Mouse (Mus musculus) ES-E14 (cell line): ENCODE data around the gene Hist2h2bb. TPM values are rescaled to one million over a fixed set of nuclear protein-coding genes. Genes with fewer than 3 reads are reported as not detected.

Source experiments
- DNase-seq: peaks from one replicate; pipeline ENCODE4 v3.0.0-alpha.2; 2013; ENCODE audit warnings: low read depth, low spot score
- H3K27ac ChIP-seq: 2 replicates; pipeline ENCODE4 v1.5.1; 2012; ENCODE audit warnings: low read depth, mild to moderate bottlenecking, low read length, moderate library complexity, mixed read lengths; ENCODE audit not compliant: poor library complexity, insufficient read depth, severe bottlenecking
- H3K36me3 ChIP-seq: 2 replicates; pipeline ENCODE4 v1.6.1; 2012; ENCODE audit warnings: mild to moderate bottlenecking, low read length, moderate library complexity, mixed read lengths; ENCODE audit not compliant: control insufficient read depth, poor library complexity, insufficient read depth, severe bottlenecking
- H3K4me1 ChIP-seq, 2 experiments: fragments of 150-350 bp in 1 of 2; sonication (generic) in 1 of 2; 2 replicates each; pipeline ENCODE4 v1.6.1; 2012; ENCODE audit warnings: low read length in 2 of 2, mild to moderate bottlenecking in 1 of 2, mixed read lengths in 1 of 2; ENCODE audit not compliant: control insufficient read depth in 2 of 2, insufficient read depth in 2 of 2, poor library complexity in 1 of 2
- H3K4me3 ChIP-seq, 2 experiments: fragments of 150-350 bp in 1 of 2; sonication (generic) in 1 of 2; 2 replicates each; pipeline ENCODE4 v1.5.1; 2012; ENCODE audit warnings: low read length in 2 of 2, low read depth in 1 of 2, mild to moderate bottlenecking in 1 of 2, mixed read lengths in 1 of 2; ENCODE audit not compliant: insufficient read depth in 1 of 2, poor library complexity in 1 of 2, severe bottlenecking in 1 of 2
- H3K9ac ChIP-seq: 2 replicates; pipeline ENCODE4 v1.6.1; 2012; ENCODE audit warnings: low read depth, mild to moderate bottlenecking, low read length, mixed read lengths; ENCODE audit not compliant: poor library complexity, insufficient read depth, severe bottlenecking
- H3K9me3 ChIP-seq: fragments of 150-350 bp; sonication (generic); 2 replicates; pipeline ENCODE4 v1.6.1; 2012; ENCODE audit warnings: low read depth, mild to moderate bottlenecking, low read length; ENCODE audit not compliant: control insufficient read depth, insufficient read depth
- CHD2 ChIP-seq: IDR thresholded peaks from 2 replicates; pipeline ENCODE4 v1.6.1; 2014; ENCODE audit warnings: mild to moderate bottlenecking, low read depth, low read length, inconsistent platforms
- HCFC1 ChIP-seq: IDR thresholded peaks from 2 replicates; pipeline ENCODE4 v1.6.1; 2012; ENCODE audit warnings: low read length, inconsistent platforms, borderline replicate concordance; ENCODE audit not compliant: insufficient read depth
- MAFK ChIP-seq: IDR thresholded peaks from 2 replicates; pipeline ENCODE4 v1.6.1; 2014; ENCODE audit warnings: mild to moderate bottlenecking, low read depth, low read length, inconsistent platforms; ENCODE audit not compliant: insufficient read depth
- ZC3H11A ChIP-seq: IDR thresholded peaks from 2 replicates; pipeline ENCODE4 v1.6.1; 2012; ENCODE audit warnings: low read depth, mild to moderate bottlenecking, inconsistent platforms, low read length, borderline replicate concordance
- ZNF384 ChIP-seq: IDR thresholded peaks from 2 replicates; pipeline ENCODE4 v1.6.1; 2012; ENCODE audit warnings: low read depth, low read length, inconsistent platforms
- in situ Hi-C, 2 experiments: fragments of 600-800 bp; cut with MboI; formaldehyde crosslinking; loops; one replicate each; pipeline ENCODE4 v1.15.1; 2025; ENCODE audit warnings: low sequenced_read_pairs in 2 of 2, inconsistent platforms in 1 of 2; ENCODE audit not compliant: unreplicated experiment in 2 of 2
- total RNA-seq: library from RNA; depleted of rRNA; stranded (reverse); fragments of 300-350 nt; gene quantifications from 2 replicates; pipeline ENCODE4 v1.2.3, GENCODE M21; 2012

Hist2h2bb gene
- total RNA-seq, 1 experiment, result 2,453 TPM

DNA sequence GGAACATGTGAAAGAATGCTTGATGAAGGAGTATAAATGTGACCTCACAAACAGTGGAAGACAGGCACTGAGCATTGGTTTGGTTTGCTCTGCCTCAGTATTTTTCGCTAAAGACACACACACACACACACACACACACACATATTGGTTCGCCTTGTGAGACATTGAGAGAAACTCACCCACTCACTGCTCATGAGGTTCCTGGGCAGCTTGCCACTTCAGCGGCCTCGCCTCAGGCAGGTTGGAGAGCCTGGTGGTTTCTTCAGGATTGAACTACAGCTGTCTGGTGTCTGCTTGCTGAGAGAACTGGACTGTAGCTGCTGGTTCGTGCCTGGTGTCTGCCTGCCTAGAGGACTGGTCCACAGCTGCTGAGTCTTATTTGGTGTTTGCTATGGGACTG, 9.3 kb upstream of the Hist2h2bb start:
- no peak for TF ChIP-seq CHD2
- TF ChIP-seq ZC3H11A, result no peak
- no peak for TF ChIP-seq HCFC1
- no peak for TF ChIP-seq MAFK
- TF ChIP-seq ZNF384, result no peak
- in situ Hi-C loops, result no loop called here
- Histone ChIP-seq H3K27ac (no peak overlapping the region), H3K36me3 (no peaks in the 10 kb centered on the region), H3K9me3 (no peaks in the 10 kb centered on the region), H3K4me1 (peaks cover 0 to 2% of the 10 kb centered on the region in 2 experiments; a peak in 1 of 4 replicates), H3K4me3 (no peak overlapping the region), H3K9ac (no peak overlapping the region)
- no peak for DNase-seq

DNA sequence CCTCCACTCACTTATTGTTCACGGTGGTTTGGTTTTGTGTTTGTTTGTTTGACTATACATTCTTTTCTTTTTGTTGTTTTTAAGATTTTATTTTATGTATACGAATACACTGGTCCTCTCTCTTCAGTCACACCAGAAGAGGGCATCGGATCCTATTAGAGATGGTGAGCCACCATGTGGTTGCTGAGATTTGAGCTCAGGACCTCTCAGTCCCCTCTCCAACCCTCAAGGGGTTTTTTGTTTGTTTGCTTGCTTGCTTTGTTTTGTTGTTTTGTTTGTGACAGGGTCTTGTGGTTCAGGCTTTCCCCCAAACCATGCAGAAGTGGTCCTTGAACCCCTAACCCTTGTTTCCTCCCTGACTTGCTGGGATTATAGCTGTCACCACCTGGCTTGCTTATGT, 7.9 kb upstream of the Hist2h2bb start:
- Histone ChIP-seq H3K9ac (peak overlapping the region; percentile 90), H3K4me1 (peaks cover 0 to 2% of the 10 kb centered on the region in 2 experiments; a peak in 1 of 4 replicates), H3K36me3 (no peaks in the 10 kb centered on the region), H3K27ac (peak overlapping the region; percentile 96), H3K9me3 (no peaks in the 10 kb centered on the region), H3K4me3 (peak overlapping the region; percentile 56 to 74)
- TF ChIP-seq ZNF384 (no peak), HCFC1 (no peak), MAFK (no peak)
- in situ Hi-C loops, result no loop called here
- DNase-seq, result no peak

DNA sequence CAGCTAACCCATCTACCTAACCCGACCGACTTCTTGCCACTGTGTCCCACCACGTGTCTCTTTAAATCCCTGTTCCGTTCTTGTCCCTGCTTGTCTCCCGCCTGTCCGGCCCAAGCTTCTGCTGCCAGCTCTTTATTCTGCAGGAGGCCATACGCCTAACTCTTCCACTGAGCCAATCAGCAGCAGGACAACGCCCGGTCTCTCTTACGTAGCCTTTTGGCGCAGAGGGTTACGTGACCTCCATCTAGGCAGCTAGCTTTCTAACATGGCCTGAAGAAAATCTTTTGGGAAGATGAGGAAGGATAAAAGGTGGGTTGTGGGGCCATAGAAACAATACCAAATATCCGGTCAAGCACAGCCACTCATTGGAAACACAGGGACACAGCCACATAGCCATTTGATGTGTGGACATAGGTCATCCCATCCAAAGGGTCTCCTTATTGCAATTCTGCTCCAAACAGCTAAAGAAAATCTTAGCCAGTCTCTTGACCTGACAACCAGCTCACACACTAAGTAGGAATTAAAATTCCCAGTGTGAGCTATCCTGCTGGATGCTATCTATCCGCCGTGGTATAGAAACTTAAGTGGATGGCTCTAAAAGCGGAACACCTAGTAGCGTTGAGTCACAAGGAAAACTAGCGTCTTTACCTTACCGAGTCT, 7.2 kb upstream of the Hist2h2bb start:
- Histone ChIP-seq H3K4me3 (peak overlapping the region; percentile 56 to 74), H3K4me1 (peaks cover 0 to 2% of the 10 kb centered on the region in 2 experiments; a peak in 1 of 4 replicates), H3K36me3 (no peaks in the 10 kb centered on the region), H3K9ac (peak overlapping the region; percentile 90), H3K27ac (peak overlapping the region; percentile 96), H3K9me3 (no peaks in the 10 kb centered on the region)
- TF ChIP-seq HCFC1, result no peak
- TF ChIP-seq MAFK, result no peak
- TF ChIP-seq CHD2, result no peak
- TF ChIP-seq ZNF384, result no peak
- no peak for TF ChIP-seq ZC3H11A
- no peak for DNase-seq
- in situ Hi-C loops, result no loop called here

DNA sequence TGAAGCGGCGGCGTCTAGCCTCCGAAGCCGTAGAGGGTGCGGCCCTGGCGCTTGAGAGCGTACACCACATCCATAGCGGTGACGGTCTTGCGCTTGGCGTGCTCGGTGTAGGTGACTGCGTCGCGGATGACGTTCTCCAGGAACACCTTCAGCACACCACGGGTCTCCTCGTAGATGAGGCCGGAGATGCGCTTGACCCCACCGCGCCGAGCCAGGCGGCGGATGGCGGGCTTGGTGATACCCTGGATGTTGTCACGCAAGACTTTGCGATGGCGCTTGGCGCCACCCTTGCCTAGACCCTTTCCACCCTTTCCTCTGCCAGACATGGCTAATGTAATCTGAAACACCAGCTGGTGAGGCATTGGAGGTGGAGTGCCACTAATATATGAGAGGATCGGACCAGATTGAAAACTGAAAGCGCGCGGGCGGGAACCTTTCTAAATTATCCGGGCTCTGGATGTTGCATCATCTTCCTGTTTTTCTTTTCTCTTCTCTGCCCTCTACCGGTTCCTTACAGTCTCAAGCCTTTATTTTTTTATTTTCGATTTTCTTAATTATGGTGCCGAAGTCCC, 6.5 kb upstream of the Hist2h2bb start, which contains the start of gene Hist2h4:
Gene Hist2h4, minus strand, starts transcription at position 333 of the 572 bp plus-strand sequence.
- peak within 1 kb of the TSS; percentile 96 for H3K27ac ChIP-seq
- DNase-seq, result peak; percentile 93
- H3K36me3 ChIP-seq, result no peaks in the 10 kb centered on the region
- no peaks in the 10 kb centered on the region for H3K9me3 ChIP-seq
- peak; percentile 59; the same call in 1 of the 2 replicates for TF ChIP-seq HCFC1
- TF ChIP-seq ZNF384, result peak; percentile 69
- no peak for TF ChIP-seq MAFK
- peaks cover 0 to 5% of the 10 kb centered on the region in 2 experiments; a peak in 2 of 4 replicates for H3K4me1 ChIP-seq
- peak within 1 kb of the TSS; percentile 56 to 74 for H3K4me3 ChIP-seq
- peak within 1 kb of the TSS; percentile 90 for H3K9ac ChIP-seq
- in situ Hi-C loops, result no loop called here
